Mouse (Mus musculus): ENCODE measurements around the gene Ffar1. TPM values are rescaled to one million over a fixed set of nuclear protein-coding genes. Genes with fewer than 3 reads are reported as not detected.

Ffar1 gene
- polyA plus RNA-seq, 1 experiment from 2014 or later = not detected

Other genes with a start within 250 kb of the Ffar1 start
- 0.31 and 0.47 TPM in 2 replicates for gene Upk1a, start 248.7 kb downstream of the Ffar1 start, polyA plus RNA-seq (2014; fragmentation: Nextera tagmentation; extraction: Ambion mirVana)
- gene Cox6b1, start 235.4 kb downstream of the Ffar1 start, polyA plus RNA-seq (2014; fragmentation: Nextera tagmentation; extraction: Ambion mirVana) = 1,669 and 1,746 TPM in 2 replicates
- gene Etv2, start 225.7 kb downstream of the Ffar1 start, polyA plus RNA-seq (2014; fragmentation: Nextera tagmentation; extraction: Ambion mirVana) = 2.6 and 3.6 TPM in 2 replicates
- 76.7 and 82.8 TPM in 2 replicates for gene Rbm42, start 211.2 kb downstream of the Ffar1 start, polyA plus RNA-seq (2014; fragmentation: Nextera tagmentation; extraction: Ambion mirVana)
- gene Haus5, start 196.6 kb downstream of the Ffar1 start, polyA plus RNA-seq (2014; fragmentation: Nextera tagmentation; extraction: Ambion mirVana) = 35.0 and 37.6 TPM in 2 replicates
- gene Pmis2, start 190.0 kb downstream of the Ffar1 start, polyA plus RNA-seq (2014; fragmentation: Nextera tagmentation; extraction: Ambion mirVana) = not detected in 2 replicates
- 0.70 and 1.6 TPM in 2 replicates for gene 2200002J24Rik, start 162.6 kb downstream of the Ffar1 start, polyA plus RNA-seq (2014; fragmentation: Nextera tagmentation; extraction: Ambion mirVana)
- 0.17 and 1.4 TPM in 2 replicates for gene Atp4a, start 149.4 kb downstream of the Ffar1 start, polyA plus RNA-seq (2014; fragmentation: Nextera tagmentation; extraction: Ambion mirVana)
- gene Tmem147, start 132.0 kb downstream of the Ffar1 start, polyA plus RNA-seq (2014; fragmentation: Nextera tagmentation; extraction: Ambion mirVana) = 172 and 173 TPM in 2 replicates
- gene Gapdhs, start 117.9 kb downstream of the Ffar1 start, polyA plus RNA-seq (2014; fragmentation: Nextera tagmentation; extraction: Ambion mirVana) = 0.25 and 0.36 TPM in 2 replicates
- 0.49 and 0.56 TPM in 2 replicates for gene Sbsn, start 110.1 kb downstream of the Ffar1 start, polyA plus RNA-seq (2014; fragmentation: Nextera tagmentation; extraction: Ambion mirVana)
- gene Dmkn, start 97.8 kb downstream of the Ffar1 start, polyA plus RNA-seq (2014; fragmentation: Nextera tagmentation; extraction: Ambion mirVana) = 1.1 and 1.2 TPM in 2 replicates
- gene Krtdap, start 73.7 kb downstream of the Ffar1 start, polyA plus RNA-seq (2014; fragmentation: Nextera tagmentation; extraction: Ambion mirVana) = not detected in 2 replicates
- not detected in 2 replicates for gene Ffar2, start 37.8 kb downstream of the Ffar1 start, polyA plus RNA-seq (2014; fragmentation: Nextera tagmentation; extraction: Ambion mirVana)
- not detected in 2 replicates for gene Ffar3, start 5.4 kb downstream of the Ffar1 start, polyA plus RNA-seq (2014; fragmentation: Nextera tagmentation; extraction: Ambion mirVana)
- gene Cd22, start 18.8 kb upstream of the Ffar1 start, polyA plus RNA-seq (2014; fragmentation: Nextera tagmentation; extraction: Ambion mirVana) = not detected in 2 replicates
- 0.09 TPM in 1 of 2 replicates, not detected in the other for gene Mag, start 53.3 kb upstream of the Ffar1 start, polyA plus RNA-seq (2014; fragmentation: Nextera tagmentation; extraction: Ambion mirVana)
- gene Hamp2, start 63.1 kb upstream of the Ffar1 start, polyA plus RNA-seq (2014; fragmentation: Nextera tagmentation; extraction: Ambion mirVana) = not detected in 2 replicates
- gene Hamp, start 82.5 kb upstream of the Ffar1 start, polyA plus RNA-seq (2014; fragmentation: Nextera tagmentation; extraction: Ambion mirVana) = not detected in 2 replicates
- 18.8 and 19.6 TPM in 2 replicates for gene Usf2, start 95.2 kb upstream of the Ffar1 start, polyA plus RNA-seq (2014; fragmentation: Nextera tagmentation; extraction: Ambion mirVana)
- 11.6 and 14.4 TPM in 2 replicates for gene Lsr, start 111.9 kb upstream of the Ffar1 start, polyA plus RNA-seq (2014; fragmentation: Nextera tagmentation; extraction: Ambion mirVana)
- gene Fam187b, start 112.2 kb upstream of the Ffar1 start, polyA plus RNA-seq (2014; fragmentation: Nextera tagmentation; extraction: Ambion mirVana) = 0.72 and 0.89 TPM in 2 replicates
- gene Fxyd5, start 180.9 kb upstream of the Ffar1 start, polyA plus RNA-seq (2014; fragmentation: Nextera tagmentation; extraction: Ambion mirVana) = 30.3 and 38.5 TPM in 2 replicates
- 2.5 and 4.9 TPM in 2 replicates for gene Fxyd7, start 189.9 kb upstream of the Ffar1 start, polyA plus RNA-seq (2014; fragmentation: Nextera tagmentation; extraction: Ambion mirVana)
- gene Fxyd1, start 195.6 kb upstream of the Ffar1 start, polyA plus RNA-seq (2014; fragmentation: Nextera tagmentation; extraction: Ambion mirVana) = 566 and 581 TPM in 2 replicates
- gene Lgi4, start 197.8 kb upstream of the Ffar1 start, polyA plus RNA-seq (2014; fragmentation: Nextera tagmentation; extraction: Ambion mirVana) = 0.13 and 0.34 TPM in 2 replicates
- 0.38 and 1.8 TPM in 2 replicates for gene Fxyd3, start 215.1 kb upstream of the Ffar1 start, polyA plus RNA-seq (2014; fragmentation: Nextera tagmentation; extraction: Ambion mirVana)

Measured in heart, embryonic 11.5 days (tissue).